Mouse (Mus musculus) hindbrain, embryonic 11.5 days (tissue): ENCODE measurements around the gene Vps54. TPM values are rescaled to one million over a fixed set of nuclear protein-coding genes. Genes with fewer than 3 reads are reported as not detected.

ENCODE experiments used
- ATAC-seq: fragments of 200-750 bp; cut with Nextera tagmentation; 2 replicates; pipeline ENCODE4 v1.8.0; 2017; ENCODE audit warnings: mild to moderate bottlenecking, moderate TSS enrichment, moderate library complexity; ENCODE audit not compliant: low FRiP score
- DNase-seq: peaks from one replicate; pipeline ENCODE4 v3.0.0-alpha.2; 2015; ENCODE audit warnings: low spot score
- H3K27ac ChIP-seq: fragments of 300-500 bp; sonication (generic); 2 replicates; pipeline ENCODE4 v1.5.1; 2014; ENCODE audit warnings: mild to moderate bottlenecking, low read depth, low read length
- H3K27me3 ChIP-seq: fragments of 300-500 bp; sonication (generic); 2 replicates; pipeline ENCODE4 v1.6.1; 2014; ENCODE audit warnings: mild to moderate bottlenecking, low read length, moderate library complexity, mixed read lengths; ENCODE audit not compliant: control insufficient read depth, insufficient read depth
- H3K36me3 ChIP-seq: fragments of 300-500 bp; sonication (generic); 2 replicates; pipeline ENCODE4 v1.6.1; 2014; ENCODE audit warnings: mild to moderate bottlenecking, low read length, moderate library complexity, mixed read lengths; ENCODE audit not compliant: control insufficient read depth, insufficient read depth
- H3K4me1 ChIP-seq: fragments of 300-500 bp; sonication (generic); replicated peaks from 2 replicates; pipeline ENCODE4 v1.6.1; 2014; ENCODE audit warnings: low read length, mixed read lengths; ENCODE audit not compliant: control insufficient read depth, insufficient read depth
- H3K4me2 ChIP-seq: fragments of 300-500 bp; sonication (generic); replicated peaks from 2 replicates; pipeline ENCODE4 v1.6.1; 2014; ENCODE audit warnings: mild to moderate bottlenecking, low read depth, low read length
- H3K4me3 ChIP-seq: fragments of 300-500 bp; sonication (generic); 2 replicates; pipeline ENCODE4 v1.5.1; 2014; ENCODE audit warnings: low read depth, low read length
- H3K9ac ChIP-seq: fragments of 300-500 bp; sonication (generic); 2 replicates; pipeline ENCODE4 v1.6.1; 2014; ENCODE audit warnings: low read depth, low read length
- H3K9me3 ChIP-seq: fragments of 300-500 bp; sonication (generic); 2 replicates; pipeline ENCODE4 v1.6.1; 2016; ENCODE audit warnings: low read length; ENCODE audit not compliant: control insufficient read depth
- WGBS: fragments of 180-500 bp; shearing (Covaris S2); extraction: QIAGEN DNeasy Blood & Tissue Kit; methylation state at CpG from one replicate; pipeline ENCODE4 v1.1.7; 2014; 5-methylcytosine and 5-hydroxymethylcytosine counted together
- polyA plus RNA-seq: library from polyadenylated mRNA; unstranded; fragments of >200 nt; fragmentation: Nextera tagmentation; extraction: Ambion mirVana; gene quantifications from 2 replicates; pipeline ENCODE4 v1.2.1, GENCODE M21; 2014

The Vps54 gene
- polyA plus RNA-seq, 1 experiment from 2014 or later, result 15.1 TPM

DNA sequence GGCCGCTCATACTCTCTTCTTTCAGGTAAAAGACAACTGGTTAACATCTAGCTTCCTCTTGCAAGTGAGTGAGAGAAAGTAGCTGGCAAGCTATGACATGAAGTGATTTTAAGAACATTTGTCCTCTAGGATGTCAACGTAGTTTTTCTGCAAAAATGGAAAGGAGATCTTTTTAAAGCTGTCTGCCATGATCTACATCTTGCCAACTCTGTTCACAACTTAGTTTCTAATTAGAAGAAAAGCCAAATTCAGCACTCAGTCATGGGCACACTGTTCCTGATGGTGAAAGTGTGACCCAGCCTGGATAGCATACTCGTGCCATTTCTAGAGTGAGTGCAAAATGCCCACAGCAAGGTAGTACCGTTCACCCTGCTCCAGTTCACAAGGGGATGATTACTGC, 100.0 kb downstream of the Vps54 start:
- Histone ChIP-seq H3K9me3 (no peaks in the 10 kb centered on the region), H3K27me3 (no peaks in the 10 kb centered on the region), H3K9ac (no peak overlapping the region), H3K4me1 (no peaks in the 10 kb centered on the region), H3K4me3 (no peak overlapping the region), H3K36me3 (no peaks in the 10 kb centered on the region), H3K4me2 (no peak overlapping the region), H3K27ac (no peak overlapping the region)
- DNase-seq (no peak), ATAC-seq (no peak)
- 96% methylated on average over 4 of the region's 4 CpGs for WGBS

DNA sequence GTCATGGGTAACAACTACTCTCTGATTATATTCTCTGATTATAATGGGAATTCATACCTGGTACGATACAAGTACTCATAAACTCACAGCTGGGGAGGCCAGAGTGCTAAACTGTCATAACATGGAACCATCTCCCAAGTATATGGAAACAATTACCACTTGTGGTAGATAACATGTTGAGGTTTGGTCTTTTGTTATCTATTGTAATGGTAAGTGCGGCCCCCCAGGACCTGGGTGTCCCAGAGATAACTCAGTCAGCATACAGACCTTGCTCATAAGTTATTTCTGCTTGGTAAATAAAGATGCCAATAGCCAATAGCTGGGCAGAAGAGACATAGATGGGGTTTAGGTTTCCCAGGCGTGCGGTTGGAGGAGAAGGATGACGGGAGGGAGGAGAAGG, 104.4 kb downstream of the Vps54 start:
- 93% methylated on average over 5 of the region's 5 CpGs for WGBS
- ATAC-seq, result no peak
- Histone ChIP-seq H3K4me1 (no peaks in the 10 kb centered on the region), H3K9ac (no peak overlapping the region), H3K36me3 (no peaks in the 10 kb centered on the region), H3K27ac (no peak overlapping the region), H3K9me3 (no peaks in the 10 kb centered on the region), H3K4me2 (no peak overlapping the region), H3K27me3 (no peaks in the 10 kb centered on the region), H3K4me3 (no peak overlapping the region)
- no peak for DNase-seq

- H3K27ac ChIP-seq, result no peak overlapping the region
- H3K9me3 ChIP-seq, result no peaks in the 10 kb centered on the region
- H3K9ac ChIP-seq, result no peak overlapping the region
- no peaks in the 10 kb centered on the region for H3K27me3 ChIP-seq
- H3K36me3 ChIP-seq, result no peaks in the 10 kb centered on the region
- DNase-seq (no peak), ATAC-seq (no peak)
- H3K4me2 ChIP-seq, result no peak overlapping the region
- H3K4me3 ChIP-seq, result no peak overlapping the region
- WGBS, result 94% methylated on average over 3 of the region's 3 CpGs
- no peaks in the 10 kb centered on the region for H3K4me1 ChIP-seq
Observed at GRCm38 (mm10) chr11:21346020-21346419, 106.9 kb downstream of the Vps54 start.

DNA sequence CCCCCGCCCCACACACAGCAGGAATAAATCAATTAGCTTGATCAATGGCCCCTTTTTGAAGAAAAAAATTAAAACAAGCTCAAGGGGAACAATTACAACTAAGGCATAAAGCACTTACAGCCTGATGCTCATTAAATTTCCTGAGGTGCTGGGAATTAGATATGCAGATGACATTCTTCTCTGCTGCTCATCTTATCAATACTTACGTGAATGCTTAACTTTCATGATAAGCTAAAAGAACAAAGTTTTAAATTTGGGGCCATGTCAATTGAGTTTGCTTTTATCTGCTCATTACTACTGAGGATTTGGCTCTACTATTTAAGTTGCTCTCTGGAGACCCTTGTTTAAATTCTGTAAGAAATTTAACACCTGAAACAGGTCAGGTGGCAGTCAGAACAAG, 109.8 kb downstream of the Vps54 start:
- Histone ChIP-seq H3K27me3 (no peaks in the 10 kb centered on the region), H3K9me3 (no peaks in the 10 kb centered on the region), H3K9ac (no peak overlapping the region), H3K4me2 (no peak overlapping the region), H3K4me3 (no peak overlapping the region), H3K36me3 (no peaks in the 10 kb centered on the region), H3K4me1 (no peaks in the 10 kb centered on the region), H3K27ac (no peak overlapping the region)
- WGBS, result 92% methylated on average over 2 of the region's 2 CpGs
- no peak for ATAC-seq
- no peak for DNase-seq

DNA sequence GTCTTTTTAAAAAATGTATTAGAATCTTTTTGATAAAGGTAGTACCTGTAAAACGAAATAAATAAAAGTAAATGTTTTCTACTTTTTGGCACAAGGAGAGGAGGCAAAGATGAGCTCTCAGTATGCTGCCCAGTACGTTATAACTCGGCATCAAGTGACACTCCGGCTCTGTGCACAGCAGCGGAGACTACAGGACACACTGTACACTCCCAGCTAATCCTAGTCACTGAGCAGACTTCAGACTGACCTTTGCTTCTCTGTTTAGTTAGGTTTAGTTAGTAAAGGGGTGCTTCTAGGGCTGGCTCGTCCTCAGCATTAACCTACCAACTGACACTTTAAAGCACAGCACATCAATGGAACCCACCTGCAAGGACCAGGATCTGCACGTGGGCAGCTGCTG, 112.2 kb downstream of the Vps54 start:
- WGBS, result 90% methylated on average over 7 of the region's 7 CpGs
- Histone ChIP-seq H3K27me3 (no peaks in the 10 kb centered on the region), H3K9me3 (no peaks in the 10 kb centered on the region), H3K4me2 (no peak overlapping the region), H3K9ac (no peak overlapping the region), H3K27ac (no peak overlapping the region), H3K4me1 (no peaks in the 10 kb centered on the region), H3K4me3 (no peak overlapping the region), H3K36me3 (no peaks in the 10 kb centered on the region)
- DNase-seq, result no peak
- no peak for ATAC-seq

GRCm38 (mm10) chr11:21363144-21363940, 124.3 kb downstream of the Vps54 start:
- no peak for ATAC-seq
- Histone ChIP-seq H3K4me3 (no peak overlapping the region), H3K27me3 (no peaks in the 10 kb centered on the region), H3K4me2 (no peak overlapping the region), H3K9ac (no peak overlapping the region), H3K4me1 (no peaks in the 10 kb centered on the region), H3K36me3 (no peaks in the 10 kb centered on the region), H3K27ac (no peak overlapping the region), H3K9me3 (no peaks in the 10 kb centered on the region)
- 95% methylated on average over 4 of the region's 4 CpGs for WGBS
- no peak for DNase-seq

DNA sequence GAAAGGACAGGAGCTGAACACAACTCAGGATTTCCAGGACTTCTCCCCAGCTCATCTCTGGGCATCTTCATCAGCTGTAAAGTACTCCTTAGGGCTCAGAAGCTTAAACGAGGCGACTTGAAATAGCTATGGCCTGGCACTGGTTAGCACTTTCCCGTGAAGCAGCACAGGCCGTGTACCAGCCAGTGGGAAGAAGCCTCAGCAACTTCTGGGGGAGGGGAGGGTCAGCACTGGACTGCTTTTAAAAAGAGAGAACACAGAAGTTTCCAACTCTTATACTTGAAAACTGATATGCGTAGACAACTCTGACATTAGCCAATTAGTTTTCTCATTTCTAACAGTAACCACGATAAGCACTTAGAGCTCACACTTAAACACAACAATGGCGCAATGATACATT, 129.4 kb downstream of the Vps54 start:
- no peaks in the 10 kb centered on the region for H3K4me1 ChIP-seq
- WGBS, result 57% methylated on average over 7 of the region's 7 CpGs
- H3K9ac ChIP-seq, result no peak overlapping the region
- ATAC-seq (no peak), DNase-seq (no peak)
- no peak overlapping the region for H3K27ac ChIP-seq
- no peak overlapping the region for H3K4me2 ChIP-seq
- H3K36me3 ChIP-seq, result no peaks in the 10 kb centered on the region
- H3K4me3 ChIP-seq, result no peak overlapping the region
- H3K9me3 ChIP-seq, result no peaks in the 10 kb centered on the region
- H3K27me3 ChIP-seq, result no peaks in the 10 kb centered on the region

DNA sequence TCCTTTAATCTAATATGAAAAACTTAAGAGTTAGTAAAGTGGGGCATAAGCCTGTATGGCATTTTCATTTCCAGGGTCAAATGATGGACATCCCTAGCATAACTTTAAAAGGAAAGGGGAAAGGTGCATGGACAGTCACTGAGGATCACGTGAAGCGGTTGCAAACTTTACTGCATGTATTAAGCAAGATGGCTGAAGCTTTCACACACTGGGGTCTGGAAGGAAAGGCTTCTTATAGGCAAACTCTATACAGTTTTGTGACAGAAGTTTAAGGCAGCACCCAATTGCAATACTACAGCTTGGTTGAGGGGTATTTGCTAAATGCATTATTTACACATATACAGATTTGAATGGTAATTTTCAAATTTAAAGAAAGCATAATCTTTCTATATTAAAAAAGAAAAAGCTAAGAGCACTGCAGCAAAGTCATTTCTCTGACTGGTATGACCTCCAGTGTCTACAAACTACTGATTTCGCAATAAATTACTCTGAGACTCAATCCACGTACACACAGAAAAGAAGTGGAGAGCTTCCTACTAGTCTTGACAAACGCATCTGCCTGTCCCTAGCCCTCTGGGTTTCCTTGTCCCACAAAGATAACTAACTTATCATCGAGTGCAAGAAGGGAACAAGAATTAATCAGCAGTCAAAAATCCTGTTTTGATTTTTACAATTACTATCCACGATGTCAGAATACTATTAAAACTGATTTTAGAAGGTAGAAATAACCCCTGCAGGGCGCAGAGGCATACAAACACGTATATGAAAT, 130.4 kb downstream of the Vps54 start:
- no peak for ATAC-seq
- WGBS, result 27% methylated on average over 9 of the region's 9 CpGs
- H3K27ac ChIP-seq, result no peak overlapping the region
- DNase-seq, result peak; percentile 16
- peak overlapping the region; percentile 82 for H3K4me3 ChIP-seq
- H3K9me3 ChIP-seq, result no peaks in the 10 kb centered on the region
- H3K4me1 ChIP-seq, result no peaks in the 10 kb centered on the region
- H3K9ac ChIP-seq, result peak overlapping the region; percentile 79; the same call in 1 of the 2 replicates
- H3K4me2 ChIP-seq, result peak overlapping the region; percentile 60
- H3K27me3 ChIP-seq, result no peaks in the 10 kb centered on the region
- no peaks in the 10 kb centered on the region for H3K36me3 ChIP-seq
